Mouse (Mus musculus) kidney, adult 2 months (tissue): ENCODE data around the gene Uvrag.

Experiments
- CTCF ChIP-seq: fragments of 200-500 bp; conservative IDR thresholded peaks from 2 replicates; pipeline ENCODE4 v1.5.1; 2011; ENCODE audit warnings: low read depth, mild to moderate bottlenecking, control low read depth, low read length, moderate library complexity, mixed read lengths; ENCODE audit not compliant: insufficient read depth, insufficient read length
- POLR2A ChIP-seq: fragments of 200-500 bp; IDR thresholded peaks from one replicate; pipeline ENCODE4 v1.6.1; 2011; ENCODE audit warnings: low read depth, low read length, control low read depth

DNA sequence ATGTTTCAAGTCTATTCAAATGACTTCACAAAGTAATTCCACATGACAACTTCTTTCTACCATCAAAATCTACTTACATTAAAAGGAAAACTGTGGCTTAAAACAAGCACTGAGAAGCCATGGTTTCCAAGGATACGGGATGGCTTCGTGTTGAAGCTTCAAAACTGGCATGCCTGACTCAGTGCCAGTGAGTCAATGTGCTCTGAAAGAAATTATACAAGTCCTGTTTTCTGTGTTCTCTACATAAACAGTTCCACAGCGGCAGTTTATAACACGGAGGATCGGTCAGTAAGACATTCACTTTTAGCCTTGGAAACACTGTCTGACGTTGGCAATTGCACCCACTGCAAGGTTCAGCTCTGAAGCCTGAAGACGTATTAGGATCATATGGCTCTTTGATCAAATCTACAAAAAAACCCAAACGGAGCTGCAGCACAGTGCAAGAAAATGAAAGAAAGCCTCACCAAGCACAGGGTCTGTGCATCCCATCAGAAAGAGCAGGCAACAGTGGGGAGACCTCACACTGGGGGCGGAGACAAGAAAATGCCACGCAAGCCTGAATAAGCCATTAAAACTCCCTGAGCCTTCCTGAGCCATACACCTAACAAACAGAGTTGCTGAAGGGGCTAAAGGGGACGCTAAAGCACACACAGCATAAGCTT is 94.3 kb downstream of the Uvrag start:
- TF ChIP-seq POLR2A, result no peak
- no peak for TF ChIP-seq CTCF
